Comparison of ENCODE assay signal across 12 mouse cellular contexts in the genomic region with DNA sequence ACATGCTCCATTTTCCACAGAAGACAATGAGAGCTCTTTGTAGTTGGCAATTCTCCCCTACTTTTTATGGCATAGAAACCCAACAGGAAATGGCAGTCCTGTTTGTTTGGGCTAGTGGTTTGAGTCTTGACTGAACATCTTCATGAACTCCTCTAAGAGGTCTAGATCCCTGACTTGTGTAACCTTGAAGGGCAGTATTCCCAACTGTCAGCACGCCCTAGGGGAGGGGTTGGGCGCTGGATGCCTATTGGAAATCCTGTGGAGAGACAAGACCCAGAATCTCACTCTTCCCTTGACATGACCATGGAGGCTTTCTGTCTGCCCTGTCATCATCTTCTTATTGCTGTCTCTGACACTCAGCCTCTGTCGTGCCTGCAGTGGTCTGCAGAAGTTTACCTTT.
"Had no signal": no experiment of that assay in that cellular context is flagged by ENCODE, and none has a peak within 500 bp of the region (broad histone marks: within the 10 kb centered on the region; RNA-seq: fewer than 3 reads in every experiment).

No protein-coding gene starts in this region.

- ATAC-seq: lung, postnatal 0 days; midbrain, embryonic 13.5 days had no signal

- H3K9me3 ChIP-seq: limb, embryonic 13.5 days; liver, embryonic 15.5 days; midbrain, embryonic 13.5 days; stomach, embryonic 15.5 days had no signal

- H3K4me1 ChIP-seq: liver, embryonic 15.5 days; midbrain, embryonic 13.5 days; stomach, embryonic 15.5 days had no signal

- DNase-seq: kidney, postnatal 4 days; lung, adult 2 months; lung, postnatal 36 days; right cerebral cortex, postnatal 14 days; thymus, postnatal 4 days had no signal

- H3K27ac ChIP-seq: kidney, postnatal 0 days; limb, embryonic 13.5 days; liver, embryonic 15.5 days; midbrain, embryonic 13.5 days; stomach, embryonic 15.5 days had no signal

- H3K4me2 ChIP-seq: limb, embryonic 13.5 days; liver, embryonic 11.5 days; liver, embryonic 15.5 days; midbrain, embryonic 13.5 days; stomach, embryonic 15.5 days had no signal

- H3K9ac ChIP-seq: limb, embryonic 13.5 days; liver, embryonic 15.5 days; midbrain, embryonic 13.5 days; stomach, embryonic 15.5 days had no signal

- H3K4me3 ChIP-seq: limb, embryonic 13.5 days; liver, embryonic 15.5 days; midbrain, embryonic 13.5 days; stomach, embryonic 15.5 days had no signal

- H3K36me3 ChIP-seq: limb, embryonic 13.5 days; liver, embryonic 15.5 days; stomach, embryonic 15.5 days had no signal

- H3K27me3 ChIP-seq: limb, embryonic 13.5 days; liver, embryonic 15.5 days; midbrain, embryonic 13.5 days; stomach, embryonic 15.5 days had no signal
